Mouse (Mus musculus) ES-CJ7 (cell line): Measurements from ENCODE around the gene Skiv2l.
A peak's percentile ranks its signal among the peaks of the same experiment; 100 is the strongest.

Experiments used
- DNase-seq: peaks from one replicate; pipeline ENCODE4 v3.0.0; 2011; ENCODE audit warnings: low read depth, low spot score

Gene Skiv2l

DNA sequence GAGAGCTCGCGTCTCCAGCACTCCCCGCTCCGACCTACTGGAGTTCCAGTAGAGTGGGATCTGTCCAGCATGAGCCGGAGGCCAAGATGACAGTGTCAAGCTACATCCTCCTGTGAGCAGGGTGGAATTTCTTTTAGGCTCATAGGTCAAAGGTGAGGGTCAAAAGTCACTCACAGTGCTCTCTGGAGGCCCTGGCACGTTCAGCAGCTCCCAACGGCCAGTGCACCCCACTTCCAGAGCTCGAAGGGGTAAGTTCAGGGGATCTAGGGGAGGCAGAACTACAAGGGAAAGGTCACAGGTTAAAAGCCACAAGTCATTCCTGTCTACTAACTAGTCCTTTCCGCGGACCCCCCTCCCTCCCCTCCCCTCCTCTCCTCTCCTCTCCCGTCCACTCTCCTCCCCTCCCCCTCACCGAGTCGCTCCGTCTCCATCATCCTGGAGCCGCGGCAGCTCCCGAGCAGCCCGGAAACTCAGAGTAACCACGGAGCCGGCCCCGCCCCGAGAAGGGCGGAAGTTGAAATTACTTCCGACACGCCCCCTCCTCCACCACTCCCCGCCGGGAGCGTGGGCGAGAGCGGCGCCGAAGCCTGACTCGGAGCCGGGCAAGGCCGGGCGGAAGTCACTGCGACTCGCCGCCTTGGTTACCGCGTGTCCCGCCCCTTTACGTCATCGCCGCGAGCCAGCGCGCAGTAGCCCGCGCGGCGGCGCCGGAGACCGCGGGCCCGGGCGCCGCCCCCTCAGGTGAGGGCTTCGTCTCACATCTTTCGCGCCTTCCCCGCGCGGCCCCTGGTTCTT lies at the start of gene Skiv2l, which contains the start of gene Nelfe:
TSS of gene Skiv2l (minus strand) at position 489 of the 795 bp plus-strand sequence.
TSS of gene Nelfe (plus strand) at position 670 of the 795 bp plus-strand sequence.
- DNase-seq: peak; percentile 96

DNA sequence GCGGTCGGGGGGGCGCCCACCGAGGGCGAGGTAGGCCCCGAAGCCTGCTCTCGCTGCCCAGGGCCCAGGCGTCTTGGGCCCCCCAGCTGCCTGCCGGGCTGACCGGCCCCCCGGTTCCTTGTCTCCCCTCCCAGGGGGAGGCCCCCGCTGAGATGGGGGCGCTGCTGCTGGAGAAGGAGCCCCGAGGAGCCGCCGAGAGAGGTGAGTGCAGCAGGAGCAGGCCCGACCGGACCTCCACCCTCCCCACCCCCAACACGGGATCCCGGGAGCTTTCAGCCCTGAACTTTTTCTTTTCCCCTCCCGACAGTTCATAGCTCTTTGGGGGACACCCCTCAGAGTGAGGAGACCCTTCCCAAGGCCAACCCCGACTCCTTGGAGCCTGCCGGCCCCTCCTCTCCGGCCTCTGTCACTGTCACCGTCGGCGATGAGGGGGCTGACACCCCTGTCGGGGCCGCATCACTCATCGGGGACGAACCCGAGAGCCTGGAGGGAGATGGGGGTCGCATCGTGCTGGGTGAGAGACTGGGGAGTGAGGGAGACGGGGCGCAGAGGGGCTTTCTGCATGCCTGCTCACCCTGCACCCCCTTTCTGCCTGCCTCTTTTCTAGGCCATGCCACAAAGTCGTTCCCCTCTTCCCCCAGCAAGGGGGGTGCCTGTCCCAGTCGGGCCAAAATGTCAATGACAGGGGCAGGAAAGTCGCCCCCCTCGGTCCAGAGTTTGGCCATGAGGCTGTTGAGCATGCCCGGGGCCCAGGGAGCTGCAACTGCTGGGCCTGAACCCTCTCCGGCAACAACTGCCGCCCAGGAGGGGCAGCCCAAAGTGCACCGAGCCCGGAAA lies 49.3 kb upstream of the Skiv2l start:
- DNase-seq: peak; percentile 27

DNA sequence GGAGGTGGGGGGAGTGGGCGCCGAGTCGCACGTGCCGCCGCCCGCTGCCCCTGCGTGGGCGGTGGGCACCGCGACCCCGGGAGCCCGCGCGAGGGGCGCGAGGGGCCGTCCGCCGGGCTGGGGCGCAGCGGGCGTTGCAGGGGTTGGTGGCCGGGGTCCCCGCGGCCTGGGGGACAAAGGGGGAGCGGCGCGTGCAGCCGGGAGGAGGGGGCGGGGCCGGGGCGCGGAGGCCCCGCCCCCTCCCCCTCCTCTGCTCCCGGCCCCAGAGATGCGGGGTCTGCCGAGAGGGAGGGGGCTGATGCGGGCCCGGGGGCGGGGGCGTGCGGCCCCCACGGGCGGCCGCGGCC lies 48.7 kb upstream of the Skiv2l start:
- no peak for DNase-seq

DNA sequence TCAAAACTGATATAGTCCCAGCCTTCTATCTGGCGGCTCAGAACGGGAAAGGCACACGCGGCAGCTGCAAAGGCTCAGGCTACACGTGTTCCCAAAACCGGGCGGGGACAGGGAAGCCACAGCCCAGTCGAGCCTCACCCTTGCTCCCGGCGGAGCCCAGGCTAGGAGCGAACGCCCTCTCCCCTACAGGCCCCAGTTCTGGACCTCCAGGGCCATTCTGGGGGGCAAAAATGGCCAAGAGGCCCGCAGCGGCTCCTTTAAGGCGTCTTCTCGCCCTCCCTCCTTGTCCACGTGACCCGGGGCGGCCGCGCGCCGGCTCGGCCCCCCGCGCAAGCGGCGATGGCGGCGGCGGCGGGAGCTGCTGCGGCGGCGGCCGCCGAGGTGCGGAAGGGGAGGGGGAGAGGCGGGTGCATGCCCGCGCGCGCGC lies 48.2 kb upstream of the Skiv2l start, which contains the start of the genes C2 and Ehmt2:
TSS of gene C2 (minus strand) at position 106 of the 427 bp plus-strand sequence.
TSS of gene Ehmt2 (plus strand) at position 310 of the 427 bp plus-strand sequence.
- peak; percentile 56 for DNase-seq

DNA sequence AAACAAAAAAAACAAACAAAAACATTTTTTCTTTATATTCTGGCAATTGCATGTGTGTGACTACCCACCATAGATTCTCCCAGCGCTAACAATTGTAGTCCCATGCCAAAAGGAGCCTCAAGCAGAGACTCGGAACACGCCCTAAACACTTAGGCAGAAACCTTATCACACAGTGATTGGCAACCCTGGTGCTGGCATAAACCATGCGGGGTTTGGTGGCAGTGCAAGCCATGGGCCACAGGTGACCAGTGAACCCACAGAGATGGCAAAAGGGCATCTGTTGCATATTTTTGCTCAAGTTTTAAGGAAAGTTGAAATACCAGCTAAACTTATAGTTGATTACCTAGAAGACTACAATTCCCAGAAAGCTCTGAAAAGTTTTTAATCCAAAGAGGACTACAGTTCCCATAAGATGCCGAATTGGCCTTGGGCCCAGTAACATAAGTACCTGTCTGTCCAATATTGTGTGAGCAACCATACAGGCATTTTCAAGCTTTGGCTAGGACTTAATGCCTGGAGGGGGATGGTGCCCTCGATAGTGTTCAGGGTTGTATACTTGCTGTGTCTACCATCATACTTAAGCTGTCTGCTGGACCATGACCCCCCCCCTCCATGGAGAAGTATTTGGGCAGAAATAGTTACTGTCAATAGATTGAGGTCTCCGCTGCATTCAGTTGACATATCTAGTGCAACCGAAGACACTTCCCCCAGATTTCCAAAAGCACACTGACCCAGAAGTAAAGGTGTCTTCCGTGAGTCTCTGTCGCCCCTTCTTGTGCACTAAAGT lies 47.6 kb upstream of the Skiv2l start:
- no peak for DNase-seq

DNA sequence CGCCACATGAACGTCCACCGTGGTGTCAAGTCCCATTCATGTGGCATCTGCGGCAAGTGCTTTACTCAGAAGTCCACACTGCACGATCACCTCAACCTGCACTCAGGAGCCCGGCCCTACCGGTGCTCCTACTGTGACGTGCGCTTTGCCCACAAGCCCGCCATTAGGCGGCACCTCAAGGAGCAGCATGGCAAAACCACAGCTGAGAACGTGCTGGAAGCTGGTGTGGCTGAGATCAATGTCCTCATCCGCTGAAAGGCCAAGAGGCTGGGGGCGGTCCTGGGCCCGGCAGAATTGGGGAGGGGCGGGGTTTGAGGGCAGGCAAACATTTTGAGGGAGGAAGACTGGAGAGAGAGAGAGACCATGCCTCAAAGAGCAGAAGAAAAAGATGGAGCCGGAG lies 46.4 kb upstream of the Skiv2l start:
- DNase-seq: peak; percentile 64

DNA sequence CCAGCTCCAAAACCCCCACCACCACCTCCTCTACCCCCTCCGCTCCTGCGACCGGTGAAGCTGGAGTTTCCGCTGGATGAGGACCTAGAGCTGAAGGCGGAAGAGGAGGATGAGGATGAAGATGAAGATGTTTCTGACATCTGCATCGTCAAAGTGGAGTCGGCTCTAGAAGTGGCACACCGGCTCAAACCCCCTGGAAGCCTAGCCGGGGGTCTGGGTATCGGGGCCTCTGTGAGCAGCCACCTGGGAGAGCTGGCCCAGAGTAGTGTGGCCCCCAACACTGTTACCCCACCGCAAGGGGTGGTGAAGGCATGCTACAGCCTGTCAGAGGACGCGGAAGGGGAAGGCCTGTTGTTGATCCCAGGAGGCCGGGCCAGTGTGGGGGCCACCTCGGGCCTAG lies 45.7 kb upstream of the Skiv2l start:
- no peak for DNase-seq

DNA sequence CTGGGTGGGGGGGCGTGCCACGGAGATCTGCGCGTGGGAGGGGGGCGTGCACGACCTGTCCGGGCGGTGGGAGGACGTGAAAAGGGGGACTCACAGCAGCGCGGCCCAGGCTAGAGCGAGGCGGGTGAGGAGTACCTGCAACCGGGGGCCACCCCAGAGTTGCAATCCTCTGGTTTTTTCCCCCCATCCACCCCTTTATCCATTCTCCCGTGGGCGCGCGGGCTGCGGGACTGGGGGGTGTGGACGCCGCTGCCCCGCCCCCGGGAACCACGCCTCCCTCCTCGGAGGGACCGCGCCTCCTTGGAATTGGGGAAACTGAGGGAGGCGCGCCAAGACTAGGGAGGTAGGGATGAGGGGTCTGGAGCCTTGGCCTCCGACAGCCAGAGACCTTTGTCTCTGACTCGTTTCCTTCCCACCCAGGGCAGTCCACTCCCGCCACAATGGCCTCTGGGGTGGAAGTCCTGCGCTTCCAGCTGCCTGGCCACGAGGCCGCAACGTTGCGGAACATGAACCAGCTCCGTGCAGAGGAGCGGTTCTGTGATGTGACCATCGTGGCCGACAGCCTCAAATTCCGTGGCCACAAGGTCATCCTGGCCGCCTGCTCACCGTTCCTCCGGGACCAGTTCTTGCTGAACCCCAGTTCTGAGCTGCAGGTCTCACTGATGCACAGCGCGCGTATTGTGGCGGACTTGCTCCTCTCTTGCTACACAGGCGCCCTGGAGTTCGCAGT lies 45.0 kb upstream of the Skiv2l start:
- peak; percentile 50 for DNase-seq

DNA sequence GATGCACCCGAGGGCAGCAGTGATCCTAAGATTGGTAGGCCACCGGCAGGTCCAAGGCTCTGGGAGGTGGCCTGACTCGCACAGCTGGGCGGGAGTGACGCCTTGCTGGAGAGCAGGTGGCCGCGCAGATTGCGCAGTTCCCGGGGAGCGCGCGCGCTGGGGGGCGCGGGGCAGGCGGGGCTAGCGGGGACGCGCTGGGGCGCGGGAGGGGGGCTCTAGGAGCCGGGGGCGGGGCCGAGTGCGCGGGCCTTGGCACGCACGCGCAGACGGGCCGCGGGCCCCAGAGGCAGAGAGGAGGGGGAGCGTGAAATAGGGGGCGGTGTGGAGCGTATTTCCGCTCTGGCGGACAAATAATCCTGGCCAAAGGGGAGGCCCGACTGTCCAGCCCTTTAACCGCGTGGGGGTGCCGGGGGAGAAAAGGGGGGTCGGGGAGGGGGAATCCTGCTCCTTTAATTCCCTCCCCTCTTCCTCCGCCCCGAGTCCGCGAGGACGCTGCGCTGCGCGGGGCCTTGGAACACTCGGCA lies 44.1 kb upstream of the Skiv2l start:
- peak; percentile 94 for DNase-seq

DNA sequence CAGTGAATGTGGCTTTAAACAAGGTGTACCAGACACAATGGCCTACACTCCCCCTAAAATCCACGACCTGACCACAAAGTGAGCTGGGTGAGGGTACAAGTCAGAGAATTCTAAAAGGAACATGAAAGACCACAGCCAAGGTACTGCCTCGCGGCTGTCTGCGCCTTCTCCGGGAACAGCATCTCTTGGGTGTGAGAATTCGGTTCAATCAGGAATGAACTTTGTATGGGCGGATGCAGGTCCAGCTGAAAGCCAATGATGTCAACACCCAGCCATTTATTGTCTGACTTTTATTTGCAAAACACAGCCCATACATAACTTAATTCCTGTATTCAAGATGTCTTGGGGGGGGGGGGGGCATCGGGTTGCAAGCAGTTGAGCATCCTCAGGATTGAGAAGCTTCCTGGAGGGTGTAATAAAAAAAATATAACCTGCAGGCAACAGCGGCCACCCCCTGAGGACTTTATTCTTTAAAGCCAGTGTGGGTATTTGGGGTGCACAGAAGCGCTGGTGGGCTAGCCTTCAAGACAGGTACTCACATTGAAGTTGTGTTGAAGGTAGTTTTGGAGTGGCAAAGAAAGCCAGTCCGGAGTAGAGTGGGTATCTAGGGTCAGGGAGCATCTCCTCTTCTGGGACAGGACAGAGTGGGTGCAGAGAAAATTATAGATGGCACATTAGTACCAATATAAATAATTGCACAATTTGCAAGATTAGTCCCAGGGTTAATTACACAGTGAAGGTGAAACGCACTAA lies 43.2 kb upstream of the Skiv2l start:
- peak; percentile 71 for DNase-seq

DNA sequence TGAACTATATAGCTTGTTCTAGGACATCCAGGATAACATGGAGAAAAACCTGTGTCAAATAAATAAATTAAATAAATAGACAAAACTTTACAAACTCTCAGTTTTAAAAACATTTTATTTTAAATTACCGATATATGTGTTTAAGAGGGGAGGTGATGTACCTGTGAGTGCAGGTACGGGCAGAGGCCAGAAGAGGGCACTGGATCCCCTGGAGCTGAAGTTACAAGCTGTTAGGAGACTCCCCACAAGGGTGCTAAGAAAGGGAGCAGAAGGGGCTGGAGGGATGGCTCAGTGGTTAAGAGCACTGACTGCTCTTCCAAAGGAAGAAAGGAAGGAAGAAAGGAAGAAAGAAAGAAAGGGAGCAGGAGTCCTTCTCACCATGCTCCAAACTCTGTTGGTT lies 41.4 kb upstream of the Skiv2l start:
- peak; percentile 73 for DNase-seq

DNA sequence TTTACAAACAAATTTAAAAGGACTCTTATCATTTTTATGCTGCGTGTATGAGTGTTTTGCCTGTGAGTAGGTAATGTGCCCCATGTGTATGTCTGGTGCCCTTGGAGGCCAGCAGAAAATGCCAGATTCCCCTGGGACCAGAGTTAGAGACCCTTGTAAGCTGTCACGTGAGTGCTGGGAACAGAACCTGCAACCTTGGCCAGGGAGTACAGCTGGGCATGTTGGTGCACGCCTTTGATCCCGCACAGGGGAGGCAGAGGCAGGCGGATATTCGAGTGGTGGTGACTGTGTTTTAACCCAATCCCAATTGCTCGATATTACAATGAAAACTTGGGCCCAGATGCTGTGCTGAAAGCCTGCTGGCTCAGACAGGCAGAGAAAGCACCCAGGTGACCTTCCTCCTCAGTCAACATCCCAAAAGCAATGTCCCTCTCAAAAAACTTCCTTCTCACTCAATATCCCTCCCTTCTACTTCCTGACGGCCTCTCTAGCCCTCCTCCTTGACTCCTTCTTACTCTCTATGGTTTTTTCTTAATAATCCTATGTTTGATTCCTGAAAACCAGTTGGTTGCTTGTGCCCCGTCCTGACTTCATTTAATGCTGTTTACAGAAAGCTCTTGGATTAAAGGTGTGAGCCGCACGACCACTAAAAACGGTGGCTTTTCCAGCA lies 40.2 kb upstream of the Skiv2l start:
- peak; percentile 55 for DNase-seq

DNA sequence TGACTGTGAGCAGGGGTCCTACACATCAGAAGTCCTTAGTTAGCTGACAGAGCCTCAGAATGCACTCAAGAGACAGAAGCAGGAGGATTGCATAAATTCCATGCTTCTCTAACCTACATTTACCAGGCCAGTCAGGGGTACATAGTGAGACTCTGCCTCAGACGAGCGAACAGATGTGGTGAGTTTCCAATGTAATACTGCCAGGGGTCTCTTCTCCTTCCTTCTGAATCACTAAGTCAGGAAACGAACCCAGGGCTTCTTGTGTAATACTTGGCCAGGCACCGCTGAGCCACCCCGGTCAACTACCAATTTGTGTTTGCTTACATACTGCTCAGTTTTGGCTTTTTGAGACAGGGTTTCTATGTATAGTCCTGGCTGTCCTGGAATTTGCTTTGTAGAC lies 37.9 kb upstream of the Skiv2l start:
- no peak for DNase-seq

DNA sequence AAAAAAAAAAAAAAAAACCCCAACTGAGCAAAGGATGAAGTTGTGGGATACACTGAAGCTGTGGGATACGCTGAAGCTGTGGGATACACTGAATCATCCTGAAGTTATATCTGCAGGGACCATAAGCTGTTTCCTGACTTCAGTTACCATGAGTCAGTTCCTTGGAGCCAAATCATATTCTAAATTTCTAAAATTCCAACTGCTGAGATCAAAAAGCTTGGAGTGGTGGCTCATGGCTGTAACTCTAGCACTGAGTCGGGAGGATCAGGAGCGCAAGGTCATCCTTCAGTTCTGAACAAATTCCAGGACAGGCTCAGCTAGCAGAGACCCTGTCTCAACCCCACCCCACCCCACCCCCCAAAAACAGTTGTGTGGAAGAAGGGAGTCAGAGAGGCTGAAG lies 35.6 kb upstream of the Skiv2l start:
- DNase-seq: no peak

DNA sequence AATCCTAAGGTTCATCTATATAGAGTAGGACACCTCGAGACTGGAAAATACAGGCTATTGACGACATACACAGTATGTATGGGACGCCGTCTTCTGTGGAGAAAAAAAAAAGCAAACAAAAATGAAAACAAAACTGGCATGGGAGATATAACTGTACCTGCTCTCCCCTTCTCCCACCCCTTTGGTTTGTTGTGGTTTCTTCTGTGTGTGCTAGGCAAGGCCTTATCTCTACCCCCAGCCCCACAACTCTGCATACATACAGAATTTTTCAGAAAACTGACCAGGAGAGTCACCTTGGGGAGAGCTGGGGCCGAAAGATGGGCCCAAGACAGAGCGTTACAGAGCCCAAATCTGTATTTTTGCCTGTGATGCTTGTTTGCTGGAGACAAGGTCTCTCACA lies 34.7 kb upstream of the Skiv2l start:
- DNase-seq: no peak

DNA sequence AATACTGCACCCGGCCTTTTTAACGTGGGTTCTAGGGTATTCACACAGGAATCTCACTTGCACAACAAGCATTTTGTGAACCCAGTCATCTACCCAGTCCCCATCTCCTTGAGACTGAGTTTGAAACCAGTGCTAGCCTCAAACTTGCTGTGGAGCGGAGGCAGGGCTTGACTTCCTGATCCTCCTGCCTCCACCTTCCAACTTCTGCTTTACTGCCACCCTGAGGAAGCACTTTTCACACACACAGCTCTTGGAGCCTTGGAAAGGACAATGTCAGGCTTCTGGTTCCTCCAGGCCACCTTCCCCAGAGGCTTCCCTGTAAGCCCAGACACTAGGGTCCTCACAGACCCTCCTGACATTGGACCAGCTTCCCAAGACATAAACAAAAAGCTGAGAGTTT lies 33.3 kb upstream of the Skiv2l start:
- no peak for DNase-seq

DNA sequence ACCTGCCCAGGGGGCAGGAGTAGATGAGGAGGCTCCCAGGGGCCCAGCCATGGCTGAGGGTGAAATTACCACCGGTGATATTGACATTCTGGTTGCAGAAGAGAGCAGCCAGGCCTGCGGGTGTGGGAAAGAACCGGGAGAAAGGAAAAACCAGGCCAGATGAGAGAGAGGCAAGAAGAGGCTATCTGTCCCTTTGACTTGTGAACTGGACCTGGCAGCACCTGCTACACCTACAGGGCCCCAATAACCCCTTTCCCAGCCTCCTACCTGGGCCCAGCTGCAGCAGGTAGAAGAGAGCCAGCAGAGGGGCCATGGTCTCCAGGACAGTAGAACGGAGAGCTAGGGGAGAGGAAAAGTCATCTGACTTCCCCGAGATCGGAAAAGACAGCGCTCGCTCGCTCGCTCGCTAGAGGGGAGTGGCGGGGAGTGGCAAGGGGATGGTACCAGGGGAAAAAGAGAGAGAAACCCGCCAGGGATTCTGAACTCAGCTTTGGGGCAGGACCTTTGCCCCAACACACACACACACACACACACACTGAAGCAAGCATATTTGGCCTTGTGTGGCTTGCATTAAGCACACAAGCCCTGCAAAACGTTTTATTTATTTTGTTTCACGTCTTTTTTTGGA lies 31.8 kb upstream of the Skiv2l start, which contains the start of gene Gm20547:
TSS of gene Gm20547 (minus strand) at position 360 of the 628 bp plus-strand sequence.
- DNase-seq: no peak

DNA sequence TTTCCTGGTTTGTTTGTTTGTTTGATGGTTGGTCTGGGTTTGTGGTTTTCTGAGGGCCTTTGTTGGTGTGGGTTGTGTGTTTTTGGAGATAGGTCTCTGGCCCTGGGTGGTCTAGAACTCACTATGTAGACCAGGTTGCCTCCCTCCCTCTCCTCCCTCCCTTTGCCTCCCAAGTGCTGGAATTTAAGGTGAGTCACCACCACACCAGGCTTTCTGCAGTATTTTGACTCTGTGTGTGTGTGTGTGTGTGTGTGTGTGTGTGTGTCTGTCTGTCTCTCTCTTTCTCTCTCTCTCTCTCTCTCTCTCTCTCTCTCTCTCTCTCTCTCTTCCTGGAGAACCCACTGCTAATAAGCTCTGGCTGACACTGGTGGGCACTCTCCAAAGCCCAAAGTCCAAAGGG lies 31.2 kb upstream of the Skiv2l start:
- DNase-seq: no peak

DNA sequence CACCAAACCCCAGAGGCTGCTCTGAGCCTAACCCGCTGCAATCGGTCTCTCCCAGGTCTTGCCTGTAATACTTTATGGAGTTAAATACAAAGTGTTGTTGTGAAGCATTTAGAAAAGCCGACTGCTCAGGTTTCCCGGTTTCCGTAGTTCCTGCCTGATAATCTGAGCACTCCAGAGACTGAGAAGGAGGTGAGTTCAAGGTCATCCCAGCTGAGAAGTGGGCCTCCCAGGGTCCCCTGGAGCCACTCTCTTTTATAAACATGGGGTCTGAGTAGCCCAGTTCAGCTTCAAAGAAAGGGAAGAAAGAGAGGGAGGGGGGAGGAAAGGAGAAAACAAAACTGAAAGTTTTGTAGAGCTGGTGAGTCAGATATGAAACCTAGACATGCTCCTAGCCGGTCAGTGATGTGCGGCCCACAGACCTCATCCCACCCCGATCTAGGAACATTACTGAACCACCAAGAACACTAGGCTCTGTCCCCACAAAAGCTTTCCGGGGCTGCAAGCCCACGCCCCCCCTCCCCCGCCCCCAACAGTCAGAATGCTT lies 29.4 kb upstream of the Skiv2l start, which contains the start of gene Zbtb12:
TSS of gene Zbtb12 (plus strand) at position 148 of the 544 bp plus-strand sequence.
- DNase-seq: no peak
